Mouse (Mus musculus): ENCODE measurements at regions not wholly inside any gene's neighbourhood (a gene's known extent, or its start where the extent isn't known, plus 50 kb on each side); places are given as distances from the start of the nearest gene placed in this dataset.

DNA sequence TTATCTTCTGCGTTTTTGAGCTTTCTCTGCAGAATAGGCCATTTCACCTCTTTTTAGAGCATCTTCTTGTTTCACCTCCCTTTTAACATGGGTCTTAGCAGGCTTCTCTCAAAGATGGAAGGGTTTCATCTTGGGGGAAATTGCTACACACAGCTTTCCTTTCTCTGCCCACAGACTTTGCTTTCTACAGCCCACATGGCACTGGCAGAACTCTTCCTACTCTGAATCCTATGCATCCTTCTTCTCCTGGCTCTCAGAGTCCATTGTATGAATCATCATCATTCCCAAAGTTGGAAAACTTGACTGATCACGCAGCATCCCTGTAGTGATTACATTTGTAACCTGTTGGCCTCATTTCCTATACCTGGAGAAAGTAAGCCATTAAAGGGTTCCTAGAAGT, 124.6 kb upstream of the Cxcl12 start:
- TF ChIP-seq CTCF (IDR thresholded peaks at IDR 0.05; ENCODE audit: extremely low read depth, insufficient read depth, low read length) (no peak), POLR2A (IDR thresholded peaks at IDR 0.05; ENCODE audit: extremely low read depth, insufficient read depth, low read length) (no peak)

Measured in cortical plate, adult 2 months (tissue).